Mouse (Mus musculus): ENCODE measurements at regions not wholly inside any gene's neighbourhood (a gene's known extent, or its start where the extent isn't known, plus 50 kb on each side); places are given as distances from the start of the nearest gene placed in this dataset.

DNA sequence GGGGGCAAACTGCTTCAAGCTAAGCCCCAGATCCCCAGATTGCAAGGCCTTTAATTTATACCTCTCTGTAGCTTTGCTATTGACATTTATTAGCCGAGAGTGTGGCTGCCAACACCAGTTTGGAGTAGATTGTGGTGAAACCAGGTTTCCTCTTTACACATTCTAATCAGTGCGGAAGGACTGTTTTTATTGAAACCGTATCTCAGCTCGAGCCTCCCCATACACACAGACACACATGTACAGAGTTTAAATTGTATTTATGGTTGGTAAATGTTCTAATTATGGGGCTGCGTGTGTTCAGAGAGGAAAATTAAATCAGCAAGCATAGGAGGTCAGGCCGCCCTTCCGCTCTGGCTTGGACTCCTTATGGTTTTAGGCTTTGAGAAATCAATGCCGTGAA, 54.8 kb downstream of the Gm10320 start:
- TF ChIP-seq CTCF (IDR thresholded peaks at IDR 0.05; ENCODE audit: control insufficient read depth, insufficient read depth, insufficient read length), result no peak
- TF ChIP-seq MYOD1 (IDR thresholded peaks at IDR 0.05; ENCODE audit: control insufficient read depth, insufficient read length, low read depth), result no peak
- no peak for TF ChIP-seq MAX (IDR thresholded peaks at IDR 0.05)

Data from C2C12 (cell line).